Mouse (Mus musculus): Measurements from ENCODE around the gene Enpp3.
"Not testable (repeated sequence)": the region's sequence is repeated elsewhere in the genome, so short reads cannot be mapped to it uniquely, and the experiment has no call there.

Enpp3 gene

DNA sequence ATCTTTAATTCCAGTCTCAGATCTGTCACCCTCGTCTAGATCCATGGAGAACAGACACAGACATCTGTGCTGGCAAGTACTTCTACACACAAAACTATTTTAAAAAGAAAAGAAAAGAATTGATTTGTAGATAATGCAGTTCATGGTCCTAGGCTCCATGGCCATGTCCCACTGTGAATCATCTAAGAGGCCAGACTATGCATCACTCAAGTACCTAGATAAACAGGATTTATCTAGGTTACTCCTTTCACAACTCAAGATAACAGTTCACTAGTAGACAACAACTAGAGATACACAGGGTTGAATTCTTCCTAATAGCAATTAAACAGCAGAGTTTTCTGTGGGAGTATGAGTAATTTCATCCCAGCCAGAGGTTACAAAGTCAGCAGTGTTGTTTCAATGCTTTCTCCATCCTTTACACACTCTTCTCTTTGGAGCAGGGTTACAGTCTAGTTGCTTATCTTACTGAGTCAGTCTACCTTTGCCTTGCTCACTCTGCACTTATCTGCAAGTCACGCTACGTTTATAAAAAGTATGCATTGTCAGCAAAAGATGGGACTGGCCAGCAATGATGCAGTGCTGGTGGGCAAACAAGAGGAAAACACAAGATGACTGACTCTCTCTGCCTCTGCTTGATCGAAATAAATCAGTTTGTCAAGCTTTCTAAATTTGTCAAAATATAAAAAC is 20.5 kb downstream of the Enpp3 start:
- DNase-seq, result no peak

DNA sequence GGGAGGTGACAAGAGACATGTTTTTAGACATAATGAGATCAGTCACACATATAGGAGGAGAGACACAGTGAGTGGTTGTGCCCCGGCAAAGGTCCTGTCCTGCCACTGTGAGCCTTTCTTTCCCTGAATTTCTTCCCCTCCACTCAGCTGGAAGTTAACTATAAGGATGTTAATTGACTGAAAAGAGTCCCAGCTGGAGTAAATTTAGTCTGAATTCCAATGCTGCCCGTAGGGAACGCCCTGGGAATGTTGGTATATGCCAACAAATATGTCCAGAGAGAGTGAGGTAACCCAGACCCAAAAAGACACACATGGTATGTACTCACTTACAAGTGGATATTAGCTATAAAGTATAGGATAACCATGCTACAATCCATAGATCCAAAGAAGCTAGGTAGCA is 23.1 kb downstream of the Enpp3 start:
- DNase-seq, result no peak

DNA sequence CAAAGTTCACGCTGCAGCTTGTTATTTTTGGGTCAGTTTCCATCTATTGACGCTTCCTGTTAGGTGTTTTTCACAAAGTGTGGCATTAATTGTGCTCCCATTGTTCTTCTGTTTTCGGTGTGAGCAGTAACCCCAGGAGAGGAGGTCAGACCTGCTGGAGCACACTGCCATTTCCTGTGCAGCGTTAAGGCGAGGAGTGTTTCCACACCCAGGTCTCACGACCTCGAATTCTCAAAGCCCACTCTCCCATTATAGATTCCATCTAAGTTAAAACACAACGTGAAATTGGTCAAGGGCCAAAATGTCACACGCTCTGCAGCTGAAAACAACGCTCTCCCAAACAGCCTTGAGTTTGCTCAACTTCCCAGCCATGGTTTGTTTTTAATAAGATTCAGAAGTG is 32.0 kb downstream of the Enpp3 start:
- no peak for DNase-seq

DNA sequence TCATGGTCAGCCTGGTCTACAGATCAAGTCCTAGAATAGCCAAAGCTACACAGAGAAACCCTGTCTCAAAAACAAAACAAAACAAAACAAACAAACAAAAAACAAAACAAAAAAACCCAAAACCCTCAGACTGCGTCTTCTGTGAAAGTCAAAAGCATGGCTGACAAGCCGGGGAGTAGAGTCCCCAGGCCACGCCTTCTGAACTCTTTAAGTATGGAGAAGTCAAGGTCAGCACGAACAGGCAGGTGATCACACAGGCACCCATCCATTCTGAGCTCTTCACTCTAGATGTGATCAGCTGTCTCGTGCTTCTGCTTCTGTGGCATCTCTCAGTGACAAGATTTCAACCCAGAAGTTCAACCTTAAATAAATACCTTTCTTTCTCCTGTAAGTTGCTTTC is 35.9 kb downstream of the Enpp3 start:
- DNase-seq, result no peak

DNA sequence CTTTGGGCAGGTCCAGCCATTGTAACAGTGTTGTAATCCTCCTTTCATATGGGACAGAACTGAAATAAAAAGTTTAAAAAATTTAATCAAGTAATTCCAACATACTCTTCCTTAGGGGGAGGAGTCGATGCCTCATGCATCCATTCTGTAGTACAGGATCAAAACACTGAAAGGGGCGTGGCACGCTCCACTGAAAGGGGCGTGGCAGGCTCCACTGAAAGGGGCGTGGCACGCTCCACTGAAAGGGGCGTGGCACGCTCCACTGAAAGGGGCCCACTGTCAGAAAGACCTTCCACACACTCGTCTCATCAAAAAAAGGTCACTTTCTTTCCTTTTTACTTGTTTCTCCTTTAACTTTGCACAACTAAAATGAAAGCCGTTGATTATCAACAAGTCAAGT is 36.7 kb downstream of the Enpp3 start:
- no peak for DNase-seq

DNA sequence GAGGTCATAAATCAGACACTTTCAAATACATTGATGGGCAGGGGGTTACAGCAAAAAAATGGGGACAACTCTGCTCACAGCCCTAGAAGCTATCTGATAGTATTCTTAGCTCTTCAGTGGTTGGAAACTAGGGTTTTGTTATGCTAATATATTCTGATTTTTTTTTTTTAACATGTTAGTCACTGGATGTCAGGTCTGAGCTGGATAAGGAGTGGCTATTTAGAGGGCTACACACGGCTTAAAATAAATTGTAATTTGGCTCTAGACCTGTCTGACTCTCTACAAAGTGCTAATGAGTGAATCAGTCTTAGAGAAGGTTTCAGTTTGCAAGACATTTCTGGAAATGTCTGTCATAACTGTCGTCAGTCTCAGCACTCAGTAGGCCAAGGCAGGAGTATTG is 37.5 kb downstream of the Enpp3 start:
- no peak for DNase-seq

DNA sequence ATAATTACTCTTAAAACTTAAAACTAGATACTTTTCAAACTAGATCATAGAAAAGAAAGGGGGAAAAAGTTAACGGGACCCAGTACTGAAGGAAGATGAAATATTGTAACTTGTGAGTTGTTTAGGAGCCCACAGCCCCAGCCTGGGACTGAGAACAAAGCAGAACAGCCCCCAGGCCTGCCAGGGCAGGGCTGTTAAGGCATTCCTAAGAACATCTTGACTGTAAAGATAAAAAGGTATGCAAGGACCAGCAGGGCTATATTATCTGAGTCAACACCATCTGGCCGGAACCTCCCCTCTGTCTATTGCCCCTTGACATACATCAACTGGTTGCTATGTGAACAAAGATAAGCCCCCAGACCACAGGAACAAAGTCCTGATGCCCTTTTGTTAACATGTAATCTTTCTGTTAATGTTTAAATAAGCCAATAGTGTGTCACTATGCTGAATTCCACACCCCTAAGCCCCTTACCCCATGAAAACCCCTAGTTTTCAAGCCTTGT is 39.8 kb downstream of the Enpp3 start:
- DNase-seq, result not testable (repeated sequence)

DNA sequence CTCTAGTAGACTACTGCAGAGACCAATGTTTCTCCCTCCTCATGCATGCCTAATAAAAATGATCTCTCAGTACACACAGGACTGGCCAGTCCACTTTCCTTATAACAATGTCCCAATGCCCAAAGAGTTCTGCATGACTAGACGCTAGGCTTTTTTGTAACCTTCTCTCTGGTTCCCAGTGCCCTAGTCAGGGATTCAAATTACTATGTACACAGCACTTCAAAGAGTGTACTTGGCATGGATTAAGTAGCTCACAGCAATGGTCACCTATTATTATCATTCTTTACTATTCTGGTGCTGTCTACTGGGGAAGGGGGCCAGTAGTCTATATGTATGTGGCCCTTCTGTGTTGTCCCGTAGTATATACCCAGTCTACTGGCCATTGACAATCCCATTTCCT is 40.8 kb downstream of the Enpp3 start:
- DNase-seq, result no peak

DNA sequence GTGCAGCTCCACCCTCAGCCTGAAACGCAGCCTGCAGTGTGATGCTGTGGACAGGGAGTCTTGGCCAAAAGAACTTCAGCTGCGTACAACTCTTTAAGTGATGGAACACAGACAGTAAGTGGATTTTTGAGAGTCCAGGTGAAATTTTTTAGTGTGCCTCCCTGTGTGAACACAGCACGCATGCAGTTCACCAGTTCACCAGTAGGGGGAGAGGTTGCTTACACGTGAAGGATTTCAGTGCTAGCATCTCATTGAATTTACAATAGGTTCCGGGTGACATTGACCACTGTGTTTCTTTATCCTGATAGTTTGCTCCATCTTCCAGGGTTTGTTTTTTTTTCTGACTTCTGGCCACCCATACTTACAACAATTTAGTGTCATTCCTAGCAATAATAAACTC is 45.4 kb downstream of the Enpp3 start:
- DNase-seq, result peak; percentile 19 to 28

DNA sequence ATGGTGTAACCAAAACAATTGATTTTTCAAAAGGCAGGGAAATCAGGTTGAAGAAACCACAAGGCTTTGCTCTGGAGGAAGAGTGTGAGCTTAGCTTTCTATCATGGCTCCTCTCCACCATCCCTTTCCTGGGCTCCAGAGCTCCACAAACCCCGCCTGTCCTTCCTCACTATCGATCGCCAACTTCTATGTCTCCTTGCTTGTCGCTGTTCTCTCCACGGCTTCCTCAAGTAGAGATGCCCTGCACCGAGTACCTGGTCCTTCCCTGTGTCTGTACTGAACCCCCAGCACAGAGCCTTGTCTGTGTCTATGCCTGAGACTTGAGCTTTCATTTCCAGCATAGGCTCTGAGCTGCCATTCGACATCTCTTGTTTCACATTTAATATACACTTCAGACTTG is 49.9 kb downstream of the Enpp3 start:
- DNase-seq, result no peak

DNA sequence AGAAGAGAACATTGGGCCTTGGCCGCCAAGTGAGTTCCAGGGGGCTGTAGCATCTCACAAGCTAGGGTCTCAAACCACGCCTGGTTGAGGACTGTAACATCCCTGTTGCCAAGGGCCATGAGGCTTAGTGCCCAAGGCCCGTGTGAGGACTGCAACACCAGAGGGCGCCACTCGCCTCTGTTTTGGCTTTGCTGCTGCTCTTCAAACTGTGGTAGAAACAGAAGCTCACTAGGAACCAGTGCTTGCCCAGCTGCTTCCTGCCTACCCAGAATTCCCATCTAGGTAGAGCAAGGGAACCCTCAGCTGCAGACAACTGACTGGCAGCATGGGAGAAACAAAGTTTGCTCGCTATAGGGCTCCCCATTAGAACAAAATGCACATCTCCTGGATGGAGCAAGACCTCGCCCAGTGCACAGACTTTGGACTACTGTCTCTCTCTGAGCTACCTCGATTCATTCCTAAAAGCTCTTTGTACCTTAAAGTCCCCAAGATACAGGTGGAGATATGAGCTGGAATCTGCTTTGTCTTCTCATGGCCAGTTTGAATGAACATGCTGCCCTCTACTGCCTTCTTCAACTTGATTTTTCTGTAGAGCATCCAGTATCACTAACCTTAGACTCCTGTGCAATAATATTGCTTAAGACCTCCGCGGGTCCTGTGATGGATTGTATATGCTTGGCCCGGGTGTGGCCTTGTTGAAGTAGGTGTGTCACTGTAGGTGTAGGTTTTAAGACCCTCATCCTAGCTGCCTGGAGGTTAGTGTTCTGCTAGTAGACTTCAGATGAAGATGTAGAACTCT is 52.7 kb downstream of the Enpp3 start:
- peak; percentile 30 to 41 for DNase-seq

DNA sequence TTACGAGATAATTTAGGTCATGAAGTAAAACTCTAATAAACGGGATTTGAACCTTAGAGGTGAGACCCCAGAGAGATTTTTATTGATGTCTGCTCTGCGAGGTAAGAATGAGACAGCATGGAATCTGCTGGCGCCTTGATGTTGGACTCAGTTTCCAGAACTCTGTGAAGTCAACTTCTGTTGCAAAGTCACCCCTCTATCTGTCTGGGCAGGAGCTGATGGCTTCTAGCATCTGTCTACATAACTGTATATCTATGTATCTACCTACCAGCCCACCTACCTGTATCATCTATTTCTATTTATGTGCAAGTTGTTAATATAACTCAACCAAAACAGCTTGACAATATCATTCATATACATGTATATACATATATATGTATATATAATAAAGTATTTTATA is 57.3 kb downstream of the Enpp3 start:
- no peak for DNase-seq

DNA sequence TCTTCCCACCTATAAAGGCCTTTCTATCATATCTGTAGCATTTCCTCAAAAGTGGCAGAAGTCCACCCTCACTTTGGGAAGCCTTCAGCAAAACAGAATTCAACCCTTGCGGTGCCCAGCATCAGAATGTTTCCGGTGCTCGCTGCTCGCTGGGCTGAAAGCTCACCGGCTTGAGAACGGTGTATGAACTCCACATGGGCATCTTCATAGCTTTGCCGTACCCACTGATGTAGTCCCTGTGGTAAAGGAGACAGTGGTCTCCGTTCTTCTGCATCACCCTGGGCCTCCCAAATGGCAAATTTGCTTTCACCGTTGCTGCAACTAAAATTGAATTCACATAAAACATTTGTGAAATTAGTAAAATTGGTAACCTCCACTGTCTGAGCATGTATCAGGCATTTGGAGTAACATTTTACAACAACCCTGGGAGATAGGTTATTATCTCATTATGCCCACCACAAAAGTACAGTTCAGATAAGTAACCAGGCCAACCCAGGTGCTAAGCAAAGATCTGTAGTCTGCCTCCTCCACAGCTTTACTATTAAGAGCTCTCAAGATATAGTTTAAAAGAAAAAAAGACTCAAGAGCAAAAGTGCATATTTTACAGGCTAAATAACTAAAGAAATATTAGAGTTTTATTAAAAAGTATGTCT is 57.9 kb downstream of the Enpp3 start:
- no peak for DNase-seq

DNA sequence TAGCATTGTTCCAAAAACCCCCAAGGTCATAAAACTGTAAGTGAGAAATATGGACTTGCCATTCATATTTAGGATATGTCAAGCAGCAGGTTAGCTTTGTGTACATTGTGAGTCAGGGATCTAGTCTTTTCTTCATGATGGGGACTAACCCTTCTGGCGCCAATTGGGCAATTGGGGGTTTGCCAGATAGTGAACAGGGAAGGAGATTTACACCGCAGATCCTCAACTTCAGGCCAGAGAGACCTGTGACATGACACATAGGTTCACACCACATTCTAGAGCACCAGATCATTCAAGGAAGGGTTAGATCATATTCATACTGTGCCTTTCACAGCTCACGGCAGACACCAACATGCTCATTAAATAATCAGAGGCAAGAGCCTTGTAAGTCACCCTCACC is 58.7 kb downstream of the Enpp3 start:
- DNase-seq, result no peak

DNA sequence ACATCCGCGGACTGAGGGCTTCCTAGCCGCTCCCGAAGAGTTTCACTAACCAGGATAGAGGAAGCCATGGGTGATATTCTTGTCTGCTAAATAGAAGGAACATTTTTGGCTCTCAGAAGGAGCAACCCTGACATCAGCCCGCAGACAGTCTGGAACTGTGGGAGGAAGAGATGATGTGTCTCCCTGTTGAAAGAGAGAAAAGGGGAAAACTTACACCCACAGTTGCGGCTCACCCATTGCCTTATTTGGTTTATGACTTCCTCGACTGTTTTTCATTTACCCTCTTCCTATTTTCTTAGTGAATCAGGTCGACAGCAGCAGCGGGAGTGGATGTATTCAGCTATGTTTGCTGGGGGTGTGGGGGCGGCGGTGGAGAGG is 64.0 kb downstream of the Enpp3 start:
- no peak for DNase-seq

DNA sequence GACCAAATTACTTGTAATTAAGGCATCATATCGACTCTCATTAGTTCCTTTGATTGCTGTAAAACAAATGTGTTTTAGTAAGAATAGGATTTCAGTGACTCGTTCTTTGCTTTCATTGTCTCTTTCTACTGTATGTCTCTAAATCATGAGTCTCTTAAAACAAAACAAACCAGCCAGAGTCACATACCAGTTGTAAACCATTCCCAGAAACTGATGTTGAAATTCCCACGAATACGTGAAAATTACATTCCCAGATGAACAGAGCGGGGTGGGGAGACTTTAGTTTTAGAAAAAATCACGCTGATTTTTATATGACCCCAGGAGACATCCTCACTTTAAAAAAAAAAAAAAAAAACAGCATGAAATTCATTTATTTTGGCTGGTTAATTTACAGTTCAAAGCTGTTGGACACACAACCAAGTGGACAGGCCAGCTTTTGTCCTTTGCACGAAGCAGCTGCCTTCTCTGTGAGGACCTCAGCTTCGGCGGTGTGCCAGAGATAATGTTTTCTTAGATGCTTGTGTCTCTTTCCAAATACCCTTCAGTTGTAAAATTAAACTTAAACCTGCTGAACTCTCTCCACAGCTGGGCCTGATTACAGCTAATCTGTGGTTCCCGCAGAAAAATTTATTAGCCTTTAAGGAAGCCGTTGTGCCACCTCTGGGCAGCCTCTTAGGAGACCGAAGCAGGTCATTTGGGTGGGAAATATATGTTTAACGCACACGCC is 64.5 kb downstream of the Enpp3 start:
- no peak for DNase-seq

DNA sequence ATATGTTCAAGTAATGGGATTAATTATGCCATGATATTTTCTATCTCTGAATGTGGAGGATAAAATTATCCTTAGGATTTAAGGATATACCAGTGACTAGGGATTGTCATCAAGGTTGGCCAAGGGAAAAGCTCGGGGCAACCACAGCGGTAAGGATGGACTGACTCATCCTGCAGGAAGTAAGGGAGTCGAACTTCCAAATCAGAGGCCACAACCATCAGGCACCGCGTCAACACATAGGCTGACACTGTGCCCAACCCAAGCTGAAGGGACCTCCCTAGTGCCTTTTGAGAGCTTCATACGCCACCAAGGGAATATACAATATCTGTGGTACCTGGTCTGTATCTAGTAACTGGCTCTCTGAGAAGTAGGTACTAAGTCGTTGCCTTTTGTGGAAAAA is 73.1 kb downstream of the Enpp3 start:
- DNase-seq, result no peak

DNA sequence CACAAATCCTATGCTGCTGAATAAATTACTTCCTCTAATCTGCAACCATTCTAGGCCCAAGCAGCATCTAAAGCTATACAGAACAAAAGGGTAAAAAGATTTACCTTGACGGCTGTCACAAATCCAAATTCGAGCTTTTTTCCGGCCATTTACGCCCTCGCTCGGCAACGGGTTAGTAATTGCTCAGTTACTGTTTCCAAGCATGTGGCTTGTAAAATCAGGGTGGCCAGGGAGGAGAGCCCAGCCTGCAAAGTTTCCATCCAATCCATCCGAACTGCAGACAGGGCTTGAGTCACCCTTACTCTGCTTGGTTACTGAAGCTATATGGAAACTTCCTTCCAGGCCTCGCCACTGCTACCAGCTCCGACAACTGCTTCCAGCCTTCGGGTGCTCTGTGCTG is 74.9 kb downstream of the Enpp3 start:
- no peak for DNase-seq

DNA sequence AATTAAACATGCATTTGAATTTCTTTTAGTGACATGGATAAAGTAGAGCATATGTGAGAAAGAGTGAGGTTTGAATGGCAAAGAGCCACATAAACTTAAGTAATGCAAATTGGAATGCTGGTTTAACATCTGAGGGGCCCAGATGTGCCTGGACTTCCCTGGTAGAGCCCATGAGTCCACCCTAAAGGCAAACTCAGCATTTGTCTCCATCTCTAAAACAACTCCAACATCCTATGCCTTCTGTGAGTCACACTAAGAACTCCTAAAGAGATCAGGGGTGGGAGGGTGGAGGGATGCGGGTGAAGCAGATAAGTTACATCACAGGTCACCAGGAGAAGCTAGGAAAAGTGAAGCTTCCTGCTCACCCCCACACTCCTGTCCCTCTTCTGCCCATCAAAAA is 76.6 kb downstream of the Enpp3 start:
- DNase-seq, result no peak

DNA sequence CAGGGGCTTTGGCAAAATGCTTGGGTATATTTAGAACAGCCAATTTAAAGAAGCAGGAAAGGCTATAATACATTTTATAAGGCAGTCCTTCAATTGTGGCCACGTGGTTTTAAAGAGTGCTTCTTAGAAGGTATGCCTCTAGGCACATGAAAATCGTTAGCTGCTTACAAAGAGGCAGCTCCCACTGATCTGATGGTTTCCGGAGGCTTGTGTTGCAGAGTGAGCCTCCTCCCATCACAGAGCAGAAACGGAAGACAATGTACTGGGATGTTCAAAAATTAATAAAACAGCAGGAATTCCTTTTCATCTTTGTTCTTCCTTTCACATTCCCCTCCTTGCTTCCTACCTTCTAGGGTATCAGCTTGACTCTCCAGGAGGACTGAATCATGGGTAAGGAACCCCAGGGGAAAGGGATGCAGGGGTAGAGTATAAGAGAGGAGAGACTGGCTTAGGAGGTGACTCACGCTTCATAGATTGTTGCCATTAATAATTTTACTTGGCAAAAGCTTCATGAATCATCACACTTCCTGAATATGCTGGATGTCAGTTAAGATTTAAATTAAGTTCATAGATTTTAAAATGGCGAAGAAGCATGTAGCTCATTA is 77.4 kb downstream of the Enpp3 start:
- DNase-seq, result no peak

DNA sequence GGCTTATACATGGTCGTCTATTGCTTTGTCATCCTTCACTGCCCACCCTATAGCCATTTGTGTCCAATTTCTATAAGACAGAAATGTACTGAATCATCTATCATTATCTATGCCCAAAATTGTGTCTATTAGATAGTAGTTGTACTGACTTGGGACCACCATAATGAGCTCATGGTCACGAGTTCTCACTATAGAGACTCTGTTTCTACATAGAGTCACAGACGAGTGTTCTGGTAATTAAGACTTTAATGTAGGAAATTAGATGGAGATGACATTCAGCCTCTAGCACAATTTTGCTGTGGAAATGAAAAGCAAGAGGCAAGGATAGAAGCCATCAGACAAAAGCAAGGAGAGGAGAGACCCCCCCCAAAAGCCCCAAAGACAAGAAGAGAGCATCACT is 78.0 kb downstream of the Enpp3 start:
- DNase-seq, result no peak

DNA sequence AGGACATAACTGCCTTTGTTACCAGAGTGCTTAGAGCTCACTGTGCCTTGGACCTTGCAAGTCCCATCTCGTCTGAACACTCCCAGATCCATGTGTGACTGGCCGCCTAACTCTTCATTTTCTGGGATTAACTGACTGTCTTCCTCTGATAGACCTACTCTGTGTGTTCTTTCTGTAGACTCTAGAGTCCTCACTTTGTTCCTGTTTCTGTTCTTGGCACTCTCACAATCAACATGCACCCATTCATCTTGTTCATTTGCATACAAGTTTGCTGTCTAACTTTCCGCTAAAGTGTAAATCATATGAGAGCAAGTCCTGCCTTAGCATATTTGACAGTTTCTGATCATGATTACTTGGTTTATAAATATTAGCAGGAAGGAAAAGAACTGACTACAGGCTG is 79.4 kb downstream of the Enpp3 start:
- DNase-seq, result no peak
